Mouse (Mus musculus) ovary, postnatal 36 days (tissue): ENCODE measurements around the gene Wwox.

Source experiments
- DNase-seq: peaks from one replicate; pipeline ENCODE4 v3.0.0; 2022; ENCODE audit warnings: low spot score, mixed read lengths

Gene Wwox

DNA sequence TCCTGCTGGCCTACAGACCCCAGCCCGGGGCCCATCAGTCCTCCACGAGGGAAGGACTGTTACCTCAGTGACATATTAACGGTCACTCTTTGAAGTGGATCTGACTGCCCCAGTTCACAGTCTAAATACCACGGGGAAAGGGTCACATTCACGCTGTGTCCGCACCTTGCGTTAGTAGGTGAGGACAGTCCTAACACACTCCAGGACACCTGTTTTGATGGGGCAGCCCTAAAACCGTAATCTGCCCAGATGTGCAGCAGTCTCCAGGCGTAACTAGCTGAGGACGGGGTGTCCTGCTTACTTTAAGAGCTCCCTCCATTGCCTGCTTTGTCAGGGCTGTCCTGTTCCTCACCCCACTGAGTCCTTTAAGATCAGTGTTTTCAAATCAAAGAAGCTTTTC, 160.1 kb downstream of the Wwox start:
- no peak for DNase-seq

DNA sequence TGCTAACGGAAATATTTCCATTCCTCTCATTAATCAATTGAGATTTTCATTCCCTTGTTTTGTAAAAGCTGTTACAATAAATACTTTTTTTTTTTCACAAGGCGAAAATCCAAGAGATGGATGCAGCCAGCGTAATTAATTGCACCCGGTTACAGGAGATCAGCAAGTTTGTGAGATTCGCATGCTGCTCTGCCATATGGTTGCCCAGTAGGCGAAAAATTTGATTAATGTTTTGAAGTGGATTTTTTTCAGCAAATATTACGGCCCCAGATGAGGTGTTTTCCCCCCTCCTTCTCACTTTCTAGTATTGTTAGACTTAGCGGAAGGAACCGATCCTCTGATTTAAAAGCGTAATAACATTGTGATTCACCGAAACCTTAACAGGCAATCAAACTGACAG, 160.7 kb downstream of the Wwox start:
- DNase-seq, result no peak

DNA sequence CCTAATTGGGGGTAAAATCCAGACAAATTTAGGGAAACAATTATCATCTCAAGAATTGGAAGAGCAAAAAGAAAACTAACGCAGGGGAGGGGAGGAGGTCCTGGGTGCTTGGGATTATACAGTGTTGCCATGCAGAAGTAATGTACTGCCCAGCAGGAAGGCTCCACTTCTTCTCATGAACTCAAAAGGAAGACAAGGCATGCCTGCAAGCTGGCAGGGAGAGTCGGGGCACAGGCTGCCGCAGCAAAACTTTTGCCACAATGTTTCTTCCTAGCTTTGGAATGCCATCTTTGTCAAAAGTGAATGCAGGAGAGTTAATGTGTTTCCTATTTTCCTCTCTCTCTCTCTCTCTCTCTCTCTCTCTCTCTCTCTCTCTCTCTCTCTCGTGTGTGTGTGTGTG, 163.6 kb downstream of the Wwox start:
- no peak for DNase-seq

DNA sequence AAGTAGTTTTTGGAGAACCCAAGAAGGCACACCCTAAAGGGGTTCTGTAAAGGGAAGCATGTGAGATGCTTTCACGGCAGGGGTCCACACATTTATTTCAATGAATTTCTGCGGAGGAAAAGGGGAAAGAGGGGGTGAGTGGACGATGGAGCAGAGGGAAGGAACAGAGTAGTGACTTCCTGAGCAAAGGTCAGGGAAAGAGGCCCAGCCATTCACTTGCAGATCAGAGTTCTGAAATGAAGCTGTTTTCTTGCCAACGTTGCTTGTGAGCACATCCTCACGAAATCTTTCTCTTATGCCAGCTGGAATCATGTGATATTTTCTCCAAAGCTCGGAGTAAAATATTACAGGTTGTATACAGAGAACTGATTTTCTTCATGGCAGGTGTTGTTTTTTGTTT, 164.1 kb downstream of the Wwox start:
- no peak for DNase-seq

DNA sequence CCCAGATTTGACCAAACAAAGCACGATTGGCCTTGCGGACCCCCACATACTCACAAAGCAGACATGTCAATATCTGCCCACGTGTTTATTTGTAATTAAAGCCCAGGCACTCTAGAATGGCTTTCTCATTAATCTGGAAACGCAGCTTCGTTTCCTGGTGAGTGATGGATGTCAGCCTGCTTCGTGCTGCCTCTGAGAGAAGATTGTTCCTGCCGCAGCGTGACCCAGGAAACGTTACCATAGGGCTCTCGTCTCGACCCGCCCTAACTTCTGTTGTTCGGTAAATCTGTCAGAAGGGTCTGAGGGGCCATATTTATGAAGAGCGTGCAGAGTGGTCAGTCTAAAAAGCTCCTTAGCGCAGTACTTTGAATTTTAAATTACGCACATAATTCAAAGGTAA, 164.9 kb downstream of the Wwox start:
- no peak for DNase-seq

DNA sequence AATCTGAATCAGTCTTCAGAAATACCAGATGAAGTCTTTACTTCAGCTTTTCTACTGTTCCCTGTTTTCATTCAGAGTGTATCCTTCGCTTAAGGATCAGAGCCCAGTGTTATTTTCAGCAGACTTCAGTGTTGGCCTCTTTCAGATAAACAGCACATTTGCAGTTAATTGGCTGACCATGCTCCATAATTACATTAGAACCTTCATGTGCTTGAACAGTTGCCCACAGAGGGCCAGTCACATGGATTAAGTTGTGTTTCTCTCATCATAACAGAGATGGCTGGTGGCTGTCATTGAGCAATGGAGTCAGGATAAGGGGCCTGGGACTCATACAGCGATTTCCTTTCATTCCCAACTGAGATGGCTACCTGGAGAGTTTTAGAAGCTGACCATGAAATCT, 166.2 kb downstream of the Wwox start:
- DNase-seq, result no peak

DNA sequence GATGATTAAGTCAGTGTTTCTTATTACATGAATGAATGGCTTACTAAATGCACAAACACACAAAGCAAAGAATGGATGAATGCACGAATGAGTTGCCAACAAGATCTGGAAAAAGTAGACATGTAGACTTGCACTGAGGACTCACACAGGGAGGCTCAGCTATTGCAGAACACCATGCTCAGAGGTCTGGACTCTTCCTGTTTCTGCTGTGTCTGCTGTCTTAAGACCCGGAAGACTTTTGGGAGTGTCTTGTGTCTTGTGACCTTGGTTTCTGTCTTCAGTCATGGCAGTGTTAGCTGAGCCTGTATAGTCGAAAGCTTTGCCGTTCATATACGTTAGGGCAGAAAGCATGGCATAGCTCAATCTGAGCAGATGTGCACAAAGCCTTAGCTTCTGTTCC, 169.9 kb downstream of the Wwox start:
- no peak for DNase-seq

DNA sequence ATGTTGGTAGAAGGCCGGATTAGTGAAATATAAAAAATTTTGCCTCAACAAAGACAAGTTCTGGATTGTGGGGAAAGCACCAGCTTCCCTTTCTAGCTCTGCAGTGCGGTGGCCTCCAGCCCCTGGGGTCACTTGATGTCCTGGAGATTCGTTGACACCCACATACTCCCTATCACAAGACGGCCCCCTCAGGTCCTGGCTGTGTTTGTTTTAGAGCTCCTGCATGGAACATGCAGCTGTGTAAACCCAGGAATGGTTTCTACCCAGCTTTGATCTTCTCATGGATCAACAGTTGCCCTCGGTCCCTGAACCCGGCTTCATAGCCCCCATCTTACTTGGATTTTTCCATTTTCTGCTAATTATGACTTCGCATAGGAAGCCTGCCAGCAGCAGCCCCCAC, 171.6 kb downstream of the Wwox start:
- no peak for DNase-seq

DNA sequence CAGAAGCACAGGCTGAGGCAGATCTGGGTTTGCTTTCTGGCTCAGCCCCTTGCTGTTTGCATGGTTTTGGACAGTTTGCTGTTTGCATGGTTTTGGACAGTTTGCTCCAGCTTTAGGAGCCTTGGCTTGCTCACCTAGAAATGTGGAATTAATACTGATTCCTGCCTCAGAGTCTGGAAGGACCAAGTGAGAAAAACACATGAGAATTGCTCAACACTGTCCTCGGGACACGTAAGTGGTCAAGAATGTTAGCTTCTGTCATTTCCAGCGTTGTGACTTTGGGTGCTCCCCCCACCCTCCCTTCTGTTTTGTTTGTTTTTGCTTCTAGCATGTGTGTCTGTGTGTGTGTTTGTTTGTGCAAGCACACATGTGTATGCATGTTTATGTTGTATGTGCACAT, 172.6 kb downstream of the Wwox start:
- DNase-seq, result no peak

DNA sequence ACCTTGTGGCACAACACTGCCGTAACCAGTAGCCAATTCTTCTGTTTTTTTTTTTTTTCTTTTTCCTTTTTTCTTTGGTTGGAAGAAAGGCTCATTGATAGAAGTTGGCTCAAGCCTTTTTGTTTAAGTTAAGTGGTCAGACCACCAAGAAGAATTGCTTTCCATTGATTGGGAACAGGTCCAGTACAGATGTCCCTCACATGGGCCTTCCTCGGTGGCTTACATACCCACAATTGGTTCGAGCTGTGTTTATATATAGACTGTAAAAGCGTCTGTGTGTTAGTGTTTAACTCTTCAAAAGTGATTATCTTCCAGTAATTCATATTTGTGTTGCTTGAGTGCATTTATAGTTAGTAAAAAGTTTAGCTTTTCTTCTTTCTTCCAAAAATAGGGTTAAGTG, 176.0 kb downstream of the Wwox start:
- DNase-seq, result no peak

DNA sequence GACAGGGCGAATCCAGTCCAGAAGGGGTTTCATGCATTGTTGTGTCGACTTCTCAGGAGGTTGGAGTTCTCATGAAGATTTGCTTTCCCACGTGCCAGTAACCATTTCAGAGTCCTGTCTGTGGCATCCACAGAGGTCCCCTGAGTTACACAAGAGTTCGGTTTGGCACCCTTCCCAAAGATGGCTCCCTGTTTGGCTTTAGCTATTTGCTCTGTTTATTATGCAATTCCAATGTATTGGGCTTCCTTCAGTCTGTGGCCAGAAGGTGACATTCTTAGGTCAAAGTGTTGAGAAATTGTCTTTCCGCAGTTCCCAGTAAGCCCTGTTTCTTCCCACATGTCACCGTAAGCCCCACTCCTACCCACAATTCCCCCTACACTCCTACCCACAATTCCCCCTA, 176.5 kb downstream of the Wwox start:
- peak; percentile 15 for DNase-seq

DNA sequence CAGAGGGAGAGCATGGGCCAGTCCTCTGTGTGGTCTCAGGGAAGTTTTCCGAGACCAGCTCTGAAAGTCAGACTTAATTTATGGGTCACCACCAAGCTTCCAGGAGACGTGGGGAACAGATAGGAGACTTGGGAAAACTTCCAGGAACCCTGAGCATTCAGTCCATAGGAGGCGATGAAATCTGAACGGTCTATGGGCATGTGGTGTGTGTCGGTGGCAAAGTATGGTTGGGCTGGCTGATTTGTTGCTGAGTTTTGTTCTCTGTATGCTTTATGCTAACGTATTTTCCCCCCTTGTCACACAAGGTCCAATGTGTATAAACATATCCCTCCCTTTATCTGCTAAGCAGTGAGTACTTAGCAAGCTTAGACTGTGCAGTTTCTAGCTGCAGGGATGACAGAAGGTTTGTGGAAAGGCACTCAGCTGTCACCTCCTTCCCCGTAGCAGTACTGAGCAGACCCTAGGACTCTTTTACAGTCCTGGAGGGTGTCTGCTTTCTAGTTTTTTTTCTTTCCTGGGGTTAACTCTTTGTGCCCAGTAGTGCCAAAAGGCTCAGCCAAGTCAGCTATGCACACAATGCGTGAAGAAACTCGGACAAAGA, 179.6 kb downstream of the Wwox start:
- no peak for DNase-seq

DNA sequence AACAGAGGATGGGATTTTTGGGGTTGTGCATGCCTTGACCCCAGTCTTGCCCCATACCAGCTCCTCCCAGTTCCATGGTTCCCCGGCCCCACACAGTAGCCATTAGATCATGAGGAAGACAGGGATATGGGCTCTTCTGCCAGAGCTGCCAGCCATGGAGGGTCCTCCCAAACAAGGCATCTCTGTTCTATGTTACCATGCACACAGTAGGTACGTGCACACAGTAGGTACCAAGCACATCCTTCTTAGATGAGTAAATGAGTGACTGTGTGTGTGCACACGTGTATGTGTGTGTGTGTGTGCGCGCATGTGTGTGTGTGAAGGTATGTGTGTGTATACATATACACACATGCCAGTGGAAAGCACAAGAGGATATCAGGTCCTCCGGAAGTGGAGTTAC, 185.9 kb downstream of the Wwox start:
- DNase-seq, result no peak

DNA sequence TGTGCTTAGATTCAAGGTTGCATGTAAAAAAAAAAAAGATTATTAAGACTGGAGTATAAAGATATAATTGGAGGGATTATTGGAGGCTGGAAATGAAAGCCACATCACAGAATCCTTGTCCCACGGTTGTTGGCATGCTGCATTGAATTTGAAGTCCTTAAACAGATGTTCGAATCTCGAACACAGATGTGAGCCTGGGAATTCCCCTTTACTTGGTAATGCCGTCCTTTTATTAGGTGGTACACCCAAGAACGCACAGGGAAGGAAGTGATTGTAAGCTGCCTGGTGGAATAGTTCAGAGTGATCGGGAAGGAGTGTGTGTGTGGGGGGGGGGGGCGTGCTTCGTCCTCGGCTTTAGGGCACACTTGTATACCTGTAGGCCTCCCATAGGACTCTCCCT, 187.4 kb downstream of the Wwox start:
- DNase-seq, result no peak

DNA sequence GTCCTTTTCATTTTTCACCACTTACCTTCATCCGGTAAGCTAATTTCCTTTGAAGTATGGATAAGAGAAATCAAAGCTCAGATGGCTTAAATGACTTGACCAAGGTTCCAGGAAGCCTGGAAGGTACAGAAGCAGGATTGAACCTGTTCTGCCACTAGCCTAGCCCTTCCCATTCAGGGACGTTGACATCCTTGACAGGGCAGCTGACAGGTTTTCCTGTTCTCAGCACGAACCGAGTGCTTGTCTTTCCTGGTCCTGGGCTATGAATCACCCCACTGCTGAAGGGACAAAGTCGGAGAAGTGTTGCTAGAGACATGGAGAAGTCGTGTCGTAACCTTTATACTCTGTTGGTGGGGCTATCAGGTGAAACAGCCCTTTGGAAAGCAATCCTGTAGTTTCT, 190.3 kb downstream of the Wwox start:
- DNase-seq, result no peak

DNA sequence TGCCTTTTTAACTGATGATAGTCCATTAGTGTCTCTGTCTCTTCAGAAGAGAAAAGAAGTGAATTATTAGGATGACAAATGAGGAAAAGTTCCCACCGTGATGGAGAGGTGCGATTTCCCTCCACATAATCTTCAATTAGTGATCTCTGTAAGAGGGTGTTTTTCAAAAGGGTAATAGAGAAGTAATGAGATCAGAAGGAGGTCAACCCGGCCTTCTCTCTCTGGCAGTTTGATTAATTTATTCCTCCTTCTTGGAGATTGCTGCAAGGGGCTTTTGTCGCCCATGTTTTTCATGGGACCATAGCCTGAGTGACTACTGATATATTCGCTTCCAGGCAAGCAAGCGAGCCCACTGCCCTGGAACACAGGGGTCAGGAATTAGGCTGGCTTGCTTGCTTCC, 191.6 kb downstream of the Wwox start:
- DNase-seq, result no peak

DNA sequence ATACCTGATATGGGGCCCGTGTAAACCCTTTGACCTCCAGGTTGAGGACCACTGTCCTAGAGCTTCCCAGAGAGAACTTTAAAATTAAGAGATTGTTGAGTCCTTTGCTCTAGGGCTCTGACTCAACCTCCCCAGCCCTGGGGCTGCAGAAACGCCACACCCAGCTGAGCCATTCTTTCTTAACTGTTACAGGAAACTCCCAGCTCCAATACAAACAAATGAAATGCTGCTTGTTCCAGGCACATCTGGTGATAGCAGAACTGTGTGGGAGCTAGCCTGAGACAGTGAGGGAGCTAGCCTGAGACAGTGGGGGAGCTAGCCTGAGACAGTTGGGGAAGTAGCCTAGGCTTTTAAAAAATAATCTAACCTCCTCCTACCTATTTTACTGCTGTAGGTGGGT, 194.7 kb downstream of the Wwox start:
- DNase-seq, result no peak

DNA sequence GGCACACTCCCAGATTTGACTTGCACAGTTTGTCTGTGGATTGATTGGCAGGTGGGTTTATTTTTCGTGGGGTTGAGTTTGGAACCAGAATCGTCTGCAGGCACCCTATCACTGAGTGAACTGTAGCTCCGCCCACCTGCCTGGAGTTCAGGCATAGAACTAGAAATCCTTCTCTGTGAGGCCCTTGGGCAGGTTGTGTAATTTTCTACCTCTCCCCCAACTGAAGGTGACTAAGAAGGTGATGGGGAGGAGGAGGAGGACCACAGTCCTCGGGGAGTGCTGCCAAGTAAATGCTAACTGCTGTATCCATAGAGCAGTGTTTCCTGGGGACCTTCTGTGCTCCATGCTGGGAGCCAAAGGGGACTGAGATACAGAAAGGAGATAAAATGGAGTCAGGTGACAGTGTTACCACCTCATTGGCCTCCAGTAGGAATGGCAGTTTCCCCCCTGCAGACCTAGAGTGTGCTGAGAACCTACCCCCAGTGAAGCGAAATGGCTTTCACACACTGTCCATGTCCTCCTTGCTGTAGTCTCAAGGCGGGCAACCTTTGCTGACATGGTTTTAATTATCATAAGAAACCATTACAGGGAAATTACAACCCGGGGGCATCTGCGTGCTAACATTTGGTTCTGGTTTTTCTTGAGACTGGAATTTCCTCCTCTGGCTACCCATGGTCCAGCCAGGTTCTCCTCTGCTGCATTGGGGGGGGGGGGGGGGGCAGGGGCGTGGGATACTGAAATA, 195.4 kb downstream of the Wwox start:
- no peak for DNase-seq

DNA sequence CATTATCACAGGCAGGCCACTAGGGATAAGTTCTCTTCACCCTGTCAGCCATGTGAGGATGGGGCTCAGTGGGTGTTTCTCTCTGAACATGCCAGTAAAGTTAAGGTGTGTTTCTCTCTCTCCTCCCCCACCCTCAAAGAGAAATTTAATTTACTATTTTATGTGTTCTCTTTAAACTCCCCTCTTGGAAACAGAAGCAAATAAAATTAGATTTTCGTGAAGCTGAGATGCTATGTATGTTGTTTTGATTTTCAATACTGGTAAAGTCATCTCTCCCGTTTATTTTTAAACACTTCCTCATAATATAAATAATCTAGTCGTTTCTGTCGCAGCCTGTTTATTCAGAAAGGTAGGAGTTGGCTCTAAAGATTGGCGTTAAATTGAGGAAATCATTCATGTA, 196.9 kb downstream of the Wwox start:
- DNase-seq, result no peak

DNA sequence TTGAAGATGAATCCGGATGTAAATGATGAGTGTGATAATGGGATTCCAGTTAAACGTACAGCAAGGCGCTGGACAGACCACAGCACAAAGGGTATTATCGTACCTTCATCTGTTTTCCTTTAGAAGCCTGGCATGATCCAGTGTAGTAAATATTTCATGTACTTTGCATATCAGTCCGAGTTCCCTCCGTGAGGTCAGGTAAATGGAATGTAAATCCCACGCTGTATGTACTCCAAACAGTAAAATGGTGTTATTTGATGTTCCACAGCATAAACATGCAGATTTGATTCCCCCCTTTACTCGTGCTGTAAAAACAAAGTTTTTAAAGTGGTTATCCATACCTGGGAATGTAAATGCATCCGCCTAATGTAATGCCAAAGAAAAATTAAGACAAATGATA, 202.4 kb downstream of the Wwox start:
- no peak for DNase-seq

DNA sequence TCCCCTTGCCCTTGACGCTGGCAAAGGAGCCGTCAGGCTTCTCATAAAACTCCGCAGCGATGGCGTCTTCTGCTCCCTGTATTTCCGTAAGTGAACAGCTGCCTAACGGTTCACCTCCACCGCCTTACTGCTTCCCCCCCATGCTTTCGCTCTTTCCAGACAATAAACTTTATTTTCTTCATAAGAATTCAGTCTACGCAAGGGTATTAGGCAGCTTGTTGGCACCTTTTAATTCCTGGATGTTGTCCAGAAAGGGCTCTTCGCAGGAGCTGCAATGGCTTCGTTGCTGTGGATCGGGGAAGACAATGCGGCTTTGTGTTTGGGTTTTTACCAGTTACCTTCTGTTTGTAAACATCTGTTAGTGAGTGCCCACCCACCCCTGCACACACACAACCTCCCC, 211.3 kb downstream of the Wwox start:
- DNase-seq, result no peak

DNA sequence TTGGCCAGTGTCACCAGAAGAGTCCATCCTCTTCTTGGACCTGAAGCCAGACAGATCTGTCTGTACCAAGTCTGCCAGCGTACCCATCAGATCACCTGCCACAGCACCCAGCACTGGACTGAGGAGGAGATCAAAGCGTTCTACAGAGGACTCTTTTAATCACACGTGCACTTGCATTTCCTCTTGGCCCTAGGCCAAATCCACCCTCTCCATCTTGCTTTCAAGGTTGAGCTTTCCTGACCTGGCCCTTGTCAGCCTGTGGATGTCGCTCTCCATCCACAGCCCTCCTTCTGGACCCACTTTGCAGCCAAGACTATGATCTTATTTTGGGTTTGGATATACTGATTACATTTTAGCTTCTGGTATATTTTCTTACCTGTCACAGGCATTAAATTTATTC, 218.3 kb downstream of the Wwox start:
- DNase-seq, result no peak

DNA sequence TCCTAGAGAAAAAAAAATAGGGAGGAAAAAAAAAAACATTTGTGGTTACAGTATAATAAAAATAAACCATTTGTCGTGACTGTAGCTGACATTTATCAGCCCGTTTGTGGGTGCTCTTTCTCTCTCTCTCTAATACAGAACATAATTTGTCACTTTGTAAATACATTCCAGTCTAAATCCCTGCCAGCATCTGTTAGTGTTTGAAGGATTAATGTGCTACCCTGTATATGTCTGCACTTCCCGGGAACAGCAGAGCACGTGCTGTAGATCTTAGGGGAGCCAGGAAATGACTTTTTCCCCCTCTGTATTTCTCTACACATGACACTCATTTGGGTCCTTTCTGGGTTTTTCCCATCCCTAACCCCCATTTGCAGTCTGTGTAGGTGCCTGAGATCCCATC, 219.0 kb downstream of the Wwox start:
- no peak for DNase-seq

DNA sequence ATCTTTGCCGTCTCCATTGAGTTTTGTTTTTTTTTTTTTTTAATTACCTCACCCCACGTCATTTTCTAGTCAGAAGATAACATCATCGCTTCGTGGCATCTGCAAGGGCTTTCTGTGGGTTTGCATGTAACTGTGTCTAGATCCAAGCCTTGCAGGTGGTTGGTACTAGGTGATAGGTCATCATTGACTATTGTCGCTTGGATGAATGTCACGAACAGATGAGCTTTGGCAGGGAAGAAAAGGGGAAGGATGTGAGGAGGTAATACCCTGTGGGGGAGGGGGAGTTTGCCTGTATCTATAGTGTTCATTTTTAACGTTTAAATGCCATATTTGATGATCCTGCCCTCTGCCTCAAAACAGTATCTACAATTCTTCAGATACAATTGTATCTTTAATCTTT, 223.6 kb downstream of the Wwox start:
- DNase-seq, result no peak
